Mouse (Mus musculus): Measurements from ENCODE around the gene C2cd2l. TPM values are rescaled to one million over a fixed set of nuclear protein-coding genes. Genes with fewer than 3 reads are reported as not detected.
"Not testable (repeated sequence)": the region's sequence is repeated elsewhere in the genome, so short reads cannot be mapped to it uniquely, and the experiment has no call there.

C2cd2l gene
- 51.5 and 52.0 TPM in 2 replicates for polyA plus RNA-seq (2012; rRNA removed)

DNA sequence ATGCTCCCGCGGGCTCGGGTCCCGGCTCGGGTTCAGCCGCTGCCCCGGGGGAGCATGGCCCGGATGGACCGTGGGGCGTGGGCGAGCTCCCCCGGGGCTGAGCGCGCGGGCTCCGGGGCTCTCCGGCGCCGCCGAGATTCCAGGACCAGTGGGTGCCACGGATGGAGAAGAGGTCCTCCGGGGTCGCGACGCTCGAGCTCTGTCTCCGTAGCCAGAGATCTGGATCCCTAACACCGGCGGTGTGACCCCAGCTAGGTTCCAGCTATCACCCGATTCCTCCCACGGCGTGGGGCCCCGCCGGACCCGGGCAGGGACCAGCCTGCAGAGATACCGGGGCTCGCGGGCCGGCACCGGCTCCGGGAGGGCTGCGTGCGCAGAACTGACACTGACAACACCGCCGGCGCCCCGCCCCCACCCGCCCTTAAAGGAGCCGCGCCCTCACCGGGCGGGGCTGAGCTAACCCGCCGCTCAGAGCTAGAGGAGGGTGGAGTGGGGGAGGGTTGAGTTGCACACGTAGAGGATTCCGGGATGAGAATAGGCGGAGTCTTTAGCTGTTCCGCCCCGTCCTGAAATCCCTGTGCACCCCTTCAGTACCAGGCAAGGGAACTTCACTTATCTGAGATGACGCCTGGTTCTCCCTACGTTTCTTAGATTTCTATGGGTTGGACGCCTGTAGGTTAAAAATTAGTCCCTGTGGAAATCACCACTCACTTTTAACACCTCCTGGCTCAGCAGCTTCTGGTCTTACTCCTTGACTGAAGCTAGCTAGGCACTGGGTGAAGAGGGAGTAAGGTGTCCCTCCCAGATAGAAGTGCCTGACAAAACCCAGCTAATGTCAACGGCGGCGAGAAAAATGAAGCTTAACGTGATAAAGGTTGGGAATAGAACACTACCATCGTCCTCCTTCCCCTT is at the start of gene C2cd2l:
Gene C2cd2l, minus strand, starts transcription at position 399 of the 912 bp plus-strand sequence.
- DNase-seq (ENCODE audit: low read depth), result peak; percentile 70

DNA sequence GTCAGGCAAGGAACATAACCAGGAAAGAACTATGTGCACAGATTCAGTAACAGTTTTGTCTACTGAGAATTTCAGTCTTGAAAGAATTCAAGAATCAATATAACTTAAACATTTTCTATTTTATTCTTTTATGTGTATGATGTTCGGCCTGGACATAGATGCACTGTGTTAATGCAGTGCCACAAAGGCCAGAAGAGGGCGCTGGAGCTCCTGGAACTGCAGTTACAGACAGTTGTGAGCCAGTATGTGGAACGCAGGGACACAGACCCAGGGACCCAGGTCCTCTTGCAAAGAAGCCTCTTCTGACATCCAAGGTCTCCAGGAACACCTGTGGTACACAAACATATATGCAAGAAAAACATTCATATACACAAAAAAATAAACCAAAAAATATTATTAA is 44.4 kb upstream of the C2cd2l start:
- no peak for DNase-seq (ENCODE audit: low read depth)

DNA sequence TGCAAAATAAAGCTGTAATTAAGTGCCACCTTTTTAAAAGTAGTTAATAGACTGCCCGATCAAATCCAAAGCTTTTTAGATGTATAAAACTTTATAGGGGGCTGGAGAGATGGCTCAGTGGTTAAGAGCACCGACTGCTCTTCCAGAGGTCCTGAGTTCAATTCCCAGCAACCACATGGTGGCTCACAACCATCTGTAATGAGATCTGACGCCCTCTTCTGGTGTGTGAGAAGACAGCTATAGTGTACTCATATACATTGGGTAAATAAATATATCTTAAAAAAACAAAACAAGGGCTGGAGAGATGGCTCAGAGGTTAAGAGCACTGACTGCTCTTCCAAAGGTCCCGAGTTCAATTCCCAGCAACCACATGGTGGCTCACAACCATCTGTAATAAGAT is 41.8 kb upstream of the C2cd2l start:
- DNase-seq (ENCODE audit: low read depth), result not testable (repeated sequence)

DNA sequence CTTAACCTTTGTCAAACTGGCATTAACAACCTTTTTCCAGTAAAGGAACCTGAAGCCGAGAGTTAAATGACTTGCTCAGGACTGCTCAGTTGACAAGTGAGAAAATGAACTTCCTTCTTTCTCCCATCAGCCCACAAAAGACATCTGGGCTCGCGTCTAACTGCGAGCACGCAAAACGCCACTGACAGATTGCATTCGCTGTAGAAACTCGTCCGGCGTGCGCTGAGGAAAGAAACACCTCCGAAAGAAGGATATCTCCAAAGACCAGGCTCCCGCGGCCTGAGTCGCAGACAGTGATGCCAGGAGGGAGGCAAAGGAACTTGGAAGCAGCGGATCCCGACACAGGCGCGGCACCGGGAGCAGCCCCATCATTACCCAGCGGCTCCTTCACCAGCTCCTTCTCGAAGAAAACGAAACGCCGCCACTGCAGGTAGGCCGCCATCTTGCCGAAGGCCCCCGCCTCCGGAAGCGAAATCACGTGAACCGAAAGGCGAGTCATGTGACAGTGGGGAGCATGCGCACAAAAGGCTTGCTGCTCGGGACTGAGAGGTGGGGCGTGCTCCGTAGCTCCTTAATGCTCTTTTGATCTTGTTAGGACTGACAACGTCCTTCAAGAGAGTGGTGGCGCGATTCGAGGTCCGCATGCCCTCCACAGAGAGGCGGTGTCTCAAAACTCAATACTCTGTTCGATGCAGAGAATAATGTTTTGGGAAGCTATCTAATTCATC is 41.3 kb upstream of the C2cd2l start, which contains the start of gene Vps11:
Gene Vps11, minus strand, starts transcription at position 481 of the 728 bp plus-strand sequence.
- peak; percentile 61 for DNase-seq (ENCODE audit: low read depth)

DNA sequence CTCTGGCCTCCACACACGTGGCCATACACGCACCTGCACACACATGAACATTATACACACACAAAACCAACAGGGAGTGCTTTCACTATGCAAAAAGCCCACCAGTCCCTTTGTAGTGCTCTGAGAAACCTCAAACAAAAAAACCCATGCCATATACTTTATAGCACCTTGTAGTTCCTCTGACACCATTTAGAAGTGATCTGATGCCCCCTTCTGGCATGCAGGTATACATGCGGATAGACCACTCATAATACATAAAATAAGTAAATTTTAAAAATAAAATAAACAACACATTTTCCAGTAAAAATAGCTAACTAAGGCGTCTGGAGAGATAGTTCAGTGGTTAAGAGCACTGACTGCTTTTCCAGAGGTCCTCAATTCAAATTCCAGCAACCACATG is 37.1 kb upstream of the C2cd2l start:
- DNase-seq (ENCODE audit: low read depth), result no peak

DNA sequence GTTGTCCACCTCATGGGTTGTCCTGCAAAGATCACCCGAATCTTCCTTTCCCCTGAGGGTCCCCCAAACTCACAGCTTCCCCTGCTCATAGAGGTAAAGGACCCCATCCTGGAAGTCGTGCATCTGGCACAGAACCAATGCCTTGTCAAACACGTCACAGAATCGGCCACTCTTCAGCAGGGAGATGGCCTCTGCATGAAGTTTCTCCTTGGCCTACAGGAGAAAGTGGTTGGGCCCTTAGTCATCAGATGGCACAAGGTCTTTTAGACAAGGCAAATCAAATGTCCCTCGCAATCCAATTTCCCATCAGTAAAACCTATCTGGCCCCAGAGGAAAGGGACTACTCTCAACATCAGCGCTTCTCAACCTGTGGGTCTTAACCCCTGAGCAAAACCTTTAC is 33.1 kb upstream of the C2cd2l start:
- no peak for DNase-seq (ENCODE audit: low read depth)

DNA sequence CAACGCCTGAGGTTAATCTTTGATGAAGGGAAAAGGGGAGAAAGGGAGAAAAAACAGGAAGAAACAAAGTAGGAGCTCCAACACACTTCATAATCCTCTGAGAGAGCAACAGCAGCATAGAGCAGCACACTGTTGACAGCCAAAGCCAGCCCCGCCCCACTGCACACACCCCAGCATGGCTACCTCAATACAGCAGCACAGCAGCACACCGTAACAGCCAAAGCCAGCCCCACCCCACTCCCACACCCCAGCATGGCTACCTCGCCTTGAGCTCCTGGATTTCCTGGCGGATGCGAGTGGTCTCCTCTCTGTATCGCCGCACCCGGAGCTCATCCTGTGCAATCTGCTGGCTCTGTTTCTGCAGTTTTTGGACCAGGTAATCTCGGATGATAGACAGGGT is 32.3 kb upstream of the C2cd2l start:
- no peak for DNase-seq (ENCODE audit: low read depth)

DNA sequence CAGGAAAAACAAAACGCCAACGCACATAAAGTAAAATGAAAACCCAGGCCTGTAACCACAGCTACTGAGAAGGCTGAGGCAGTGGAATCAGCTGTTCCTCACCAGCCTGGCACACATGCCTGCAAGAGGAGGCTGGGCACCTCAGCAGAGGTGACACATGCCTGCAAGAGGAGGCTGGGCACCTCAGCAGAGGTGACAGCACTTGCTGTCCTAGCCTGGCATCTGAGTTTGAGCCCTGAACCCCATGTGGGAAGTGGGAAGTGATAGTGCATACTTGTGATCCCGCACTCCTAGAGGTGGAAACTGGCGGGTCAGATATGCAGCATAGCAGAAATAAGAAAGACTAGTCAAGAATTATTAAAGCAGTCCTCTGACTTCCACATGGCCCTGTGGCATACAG is 31.3 kb upstream of the C2cd2l start:
- DNase-seq (ENCODE audit: low read depth), result no peak

DNA sequence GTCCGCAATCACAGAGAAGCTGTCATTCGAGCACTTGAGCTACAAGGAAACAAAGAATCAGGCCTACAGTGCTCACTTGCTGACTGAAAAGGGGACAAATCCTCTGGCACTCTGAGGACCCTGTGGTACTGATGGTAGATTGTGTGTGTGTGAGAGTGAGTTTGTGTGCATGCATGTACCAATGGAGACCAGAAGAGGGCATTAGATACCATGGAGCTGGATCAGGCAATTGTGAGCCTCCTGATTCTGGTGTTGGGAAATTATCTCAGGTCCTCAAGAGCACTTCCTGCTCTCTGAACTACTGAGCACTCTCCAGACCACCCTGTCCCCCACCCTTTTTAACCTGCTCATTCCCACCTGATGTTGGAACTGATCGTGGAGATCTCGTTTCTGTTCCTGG is 28.5 kb upstream of the C2cd2l start:
- DNase-seq (ENCODE audit: low read depth), result no peak

DNA sequence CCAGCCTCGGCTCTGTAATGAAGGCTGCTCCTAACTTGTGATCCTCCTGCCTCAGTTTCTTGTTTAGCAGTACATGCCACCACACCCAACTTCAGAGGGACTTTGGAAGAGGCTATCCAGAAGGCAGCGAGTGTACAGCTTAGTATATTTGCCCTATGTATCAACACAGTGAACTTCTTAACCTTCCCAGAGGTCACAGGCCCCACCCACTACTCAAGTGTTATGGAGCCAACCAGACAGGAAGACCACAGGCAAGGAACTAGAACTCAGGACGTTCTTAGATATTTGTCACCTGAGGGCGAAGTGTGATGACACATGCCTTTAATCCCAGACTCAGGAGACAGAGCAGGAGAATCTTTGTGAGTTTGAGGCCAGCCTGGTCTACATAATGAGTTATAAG is 27.5 kb upstream of the C2cd2l start:
- DNase-seq (ENCODE audit: low read depth), result no peak

DNA sequence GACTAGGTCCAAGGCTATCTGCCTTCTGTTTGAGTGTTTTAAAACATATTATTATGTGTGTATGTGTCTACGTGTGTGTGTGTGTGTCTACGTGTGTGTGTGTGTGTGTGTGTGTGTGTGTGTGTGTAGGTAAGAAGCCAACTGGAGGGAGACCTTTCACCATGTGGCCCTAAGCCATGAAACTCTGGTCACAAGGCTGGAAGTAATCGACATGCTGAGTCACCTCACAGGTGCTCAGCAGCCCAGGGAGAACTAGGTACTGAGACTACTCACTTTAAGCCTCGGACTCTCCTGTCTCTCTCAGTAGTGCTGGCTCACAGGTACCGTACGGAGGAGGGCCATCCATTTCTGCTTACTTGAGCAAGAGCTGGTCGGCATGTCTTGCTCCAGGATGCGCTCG is 27.1 kb upstream of the C2cd2l start:
- no peak for DNase-seq (ENCODE audit: low read depth)

DNA sequence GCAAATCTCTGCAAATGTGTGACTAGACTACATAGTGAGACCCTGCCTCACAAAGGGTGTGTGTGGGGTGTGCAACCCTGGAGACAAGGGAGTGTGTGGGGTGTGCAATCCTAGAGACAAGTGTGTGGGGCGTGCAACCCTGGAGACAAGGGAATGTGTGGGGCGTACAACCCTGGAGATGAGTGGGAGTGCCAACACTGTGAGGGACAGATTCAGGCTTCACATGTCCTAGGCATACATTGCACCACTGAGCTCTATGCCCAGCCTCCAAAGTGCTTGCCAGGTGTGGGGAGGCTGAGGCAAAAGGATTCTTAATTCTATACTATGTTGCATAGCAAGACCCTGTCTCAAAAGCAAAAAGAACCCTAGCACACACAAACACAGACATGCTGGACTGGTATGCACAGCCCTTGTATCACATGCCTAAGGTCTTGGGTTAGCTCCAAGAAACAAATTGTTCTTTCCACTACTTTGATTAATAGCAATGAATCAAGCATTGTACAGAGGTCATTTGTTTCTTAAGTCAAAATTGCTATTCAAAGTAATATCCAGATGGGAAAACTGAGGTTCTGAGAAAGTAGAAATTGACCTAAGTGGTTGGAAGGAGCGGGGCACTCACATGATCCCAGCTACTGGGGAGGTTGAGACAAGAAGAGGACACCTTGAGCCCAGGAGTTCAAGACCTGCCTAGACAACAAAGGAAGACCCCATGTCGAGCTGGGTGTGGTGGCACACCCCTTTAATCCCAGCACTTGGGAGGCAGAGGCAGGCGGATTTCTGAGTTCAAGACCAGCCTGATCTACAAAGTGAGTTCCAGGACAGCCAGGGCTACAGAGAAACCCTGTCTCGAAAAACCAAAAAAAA is 25.7 kb upstream of the C2cd2l start:
- DNase-seq (ENCODE audit: low read depth), result no peak

DNA sequence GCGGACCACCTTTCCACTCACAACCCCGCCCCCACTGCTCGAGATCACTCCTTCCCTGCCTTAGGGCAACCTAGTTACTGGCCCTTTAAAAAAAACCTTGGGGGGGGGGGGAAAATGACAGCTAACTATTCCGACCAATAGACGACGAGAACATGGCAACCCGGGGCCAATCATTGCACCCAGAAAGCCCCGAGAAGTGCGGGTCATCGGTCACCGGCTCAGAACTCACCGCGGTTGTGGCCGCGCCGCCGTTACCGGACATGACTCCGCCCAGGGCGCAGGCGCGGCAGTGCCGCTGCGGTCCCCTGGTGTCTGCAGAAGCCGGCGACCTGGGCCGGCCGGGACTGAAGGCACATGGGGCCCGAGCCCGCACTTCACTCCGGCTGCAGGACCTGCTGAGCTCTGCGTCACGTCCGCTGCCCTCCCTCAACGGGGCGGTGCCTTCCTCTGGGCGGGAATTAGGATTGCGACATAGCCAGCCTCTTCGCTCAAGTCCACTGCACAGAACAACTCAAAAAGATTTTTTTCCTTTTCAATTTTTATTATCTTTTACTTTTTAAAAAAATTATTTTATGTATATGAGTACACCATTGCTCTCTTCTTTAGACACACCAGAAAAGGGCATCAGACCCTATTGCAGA is 23.8 kb upstream of the C2cd2l start, which contains the start of gene Hmbs:
Gene Hmbs, minus strand, starts transcription at position 448 of the 641 bp plus-strand sequence.
- peak; percentile 62 for DNase-seq (ENCODE audit: low read depth)

DNA sequence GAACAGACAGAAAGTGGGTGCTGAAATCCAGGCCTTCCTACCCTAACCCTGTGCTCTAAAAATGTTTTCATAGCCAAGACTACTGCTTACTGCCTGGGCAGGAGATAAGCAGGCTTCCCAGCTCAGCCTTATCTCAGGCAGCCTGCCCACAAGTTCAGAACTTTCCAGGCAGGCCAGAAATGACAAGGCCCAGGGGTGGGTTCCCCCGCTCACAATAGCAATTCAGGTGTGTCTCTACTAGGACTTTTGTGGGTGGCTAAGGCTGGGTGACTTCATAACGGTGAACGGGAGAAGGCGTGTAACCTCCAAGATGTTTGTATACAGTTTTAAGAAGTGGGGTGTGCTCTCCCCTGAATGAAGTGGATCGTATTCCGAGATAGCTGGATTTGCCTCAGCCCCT is 23.2 kb upstream of the C2cd2l start:
- DNase-seq (ENCODE audit: low read depth), result no peak

DNA sequence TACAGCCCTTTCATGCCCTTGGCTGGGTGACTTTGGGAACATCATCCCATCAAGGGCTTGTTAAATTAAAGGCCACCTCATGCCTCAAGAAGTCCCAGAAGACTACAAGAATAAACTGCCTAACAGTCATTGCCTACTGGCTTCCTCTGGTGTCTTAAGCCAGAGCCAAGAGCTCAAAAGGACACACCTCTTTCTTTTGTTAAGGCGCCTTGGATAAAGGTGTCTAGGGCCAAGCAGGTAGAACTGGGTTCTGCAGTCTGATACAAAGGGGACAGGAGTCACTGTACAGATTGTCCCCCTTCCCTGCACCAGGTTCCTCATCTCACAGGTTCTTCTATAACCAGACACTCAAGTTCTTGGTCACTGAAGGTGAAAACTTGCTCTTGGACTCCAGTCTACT is 22.5 kb upstream of the C2cd2l start:
- no peak for DNase-seq (ENCODE audit: low read depth)

DNA sequence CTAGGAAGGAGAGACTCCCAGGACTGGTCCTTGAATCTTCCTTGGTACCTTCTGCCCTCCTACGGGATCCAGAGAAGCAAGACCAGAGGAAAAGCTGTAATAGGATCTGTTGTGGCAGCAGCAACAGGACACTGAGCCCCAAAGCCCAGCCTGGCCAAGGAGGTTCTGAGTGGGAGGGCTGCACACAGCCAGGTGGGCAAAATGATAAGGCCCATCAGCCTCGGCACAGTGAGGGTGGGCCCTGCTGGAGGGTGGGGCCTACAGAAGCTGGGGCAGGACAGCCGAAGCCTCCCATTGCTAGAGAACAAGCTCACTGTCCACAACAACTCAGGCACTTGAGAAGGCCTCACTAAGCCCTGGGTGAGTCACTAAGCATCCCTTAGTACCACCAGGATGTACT is 22.1 kb upstream of the C2cd2l start:
- no peak for DNase-seq (ENCODE audit: low read depth)

DNA sequence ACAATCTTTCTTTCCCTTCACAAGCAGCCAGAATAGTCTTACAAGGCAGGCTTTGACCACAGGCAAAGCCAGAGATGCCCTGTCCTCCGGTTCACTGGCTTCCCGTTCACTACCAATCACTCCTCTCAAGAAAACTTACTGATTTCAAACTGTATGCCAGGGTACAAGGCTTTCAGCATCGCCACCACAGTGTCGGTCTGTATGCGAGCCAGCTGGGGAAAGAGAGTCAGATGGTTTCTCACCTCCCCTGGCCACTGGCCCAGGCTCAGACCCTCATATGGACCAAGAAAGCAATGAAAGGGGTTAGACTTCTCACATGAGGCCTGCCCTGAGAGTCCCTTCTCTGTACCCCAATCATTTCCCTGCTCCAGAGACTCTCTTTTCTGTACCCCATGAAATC is 21.4 kb upstream of the C2cd2l start:
- DNase-seq (ENCODE audit: low read depth), result no peak

DNA sequence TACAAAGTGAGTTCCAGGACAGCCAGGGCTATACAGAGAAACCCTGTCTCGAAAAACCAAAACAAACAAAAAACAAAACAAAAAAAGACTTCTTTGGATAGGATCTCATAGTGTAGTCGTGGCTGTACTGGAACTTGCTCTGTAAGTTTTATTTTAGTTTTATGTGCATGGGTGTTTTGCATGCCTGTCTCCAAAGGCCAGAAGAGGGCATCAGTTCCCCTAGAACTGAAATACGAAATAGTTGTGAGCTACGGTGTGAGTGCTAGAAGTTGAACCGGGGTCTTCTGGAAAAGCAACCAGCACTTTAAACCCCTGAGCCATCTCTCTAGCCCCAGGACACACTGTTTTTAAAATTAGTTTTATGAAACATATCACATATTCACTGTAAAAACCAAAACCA is 18.5 kb upstream of the C2cd2l start:
- DNase-seq (ENCODE audit: low read depth), result no peak

DNA sequence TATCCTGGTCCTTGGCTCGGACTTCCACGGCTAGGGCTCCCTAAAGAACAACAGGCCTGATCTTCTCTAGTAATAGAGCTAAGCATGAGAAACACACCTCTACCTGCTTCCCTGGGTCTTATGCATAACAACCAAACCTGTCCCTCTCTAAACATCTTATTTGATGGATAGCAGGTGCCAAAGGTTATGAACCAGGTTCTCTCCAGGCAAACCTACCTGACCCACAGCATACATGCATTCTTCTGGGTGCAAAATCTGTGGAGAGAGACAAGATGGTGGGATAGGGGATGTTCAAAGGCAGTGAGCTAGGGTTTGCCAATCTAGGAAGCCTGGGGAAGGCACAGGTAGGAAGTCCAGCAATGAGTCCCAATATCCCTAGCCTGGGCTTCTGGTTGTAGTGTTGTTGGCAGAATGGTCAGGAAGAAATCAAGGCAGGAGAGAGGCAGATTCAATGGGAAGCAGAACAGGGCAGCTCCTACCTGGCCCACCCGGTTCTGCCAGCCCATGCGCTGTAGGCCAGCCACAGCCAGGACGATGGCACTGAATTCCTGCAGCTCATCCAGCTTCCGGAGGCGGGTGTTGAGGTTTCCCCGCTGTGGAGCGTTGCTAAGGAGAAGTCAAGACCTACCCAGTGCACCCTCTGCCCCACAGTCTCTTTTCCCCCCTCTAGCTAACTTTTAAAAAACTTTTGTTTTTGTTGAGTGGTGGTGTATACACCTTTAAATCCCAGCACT is 17.5 kb upstream of the C2cd2l start:
- no peak for DNase-seq (ENCODE audit: low read depth)

DNA sequence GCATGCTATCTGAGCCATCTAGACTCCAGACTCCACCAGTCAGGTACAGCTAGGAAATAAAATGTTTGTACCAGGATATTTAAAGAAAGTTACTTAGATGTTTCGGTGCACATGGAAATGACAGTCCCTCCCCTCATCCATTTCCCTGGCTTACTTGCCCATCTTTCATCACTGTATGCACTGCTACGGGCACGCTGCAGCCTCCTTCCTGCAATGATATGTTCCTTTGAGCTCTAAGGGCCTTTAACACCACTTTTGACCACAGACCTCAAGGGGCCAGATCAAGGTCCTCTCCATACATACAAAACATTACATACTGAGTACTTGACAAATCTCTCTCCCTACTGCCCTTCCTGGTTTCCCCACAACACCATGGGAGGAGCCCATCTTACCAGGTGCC is 16.9 kb upstream of the C2cd2l start:
- no peak for DNase-seq (ENCODE audit: low read depth)

DNA sequence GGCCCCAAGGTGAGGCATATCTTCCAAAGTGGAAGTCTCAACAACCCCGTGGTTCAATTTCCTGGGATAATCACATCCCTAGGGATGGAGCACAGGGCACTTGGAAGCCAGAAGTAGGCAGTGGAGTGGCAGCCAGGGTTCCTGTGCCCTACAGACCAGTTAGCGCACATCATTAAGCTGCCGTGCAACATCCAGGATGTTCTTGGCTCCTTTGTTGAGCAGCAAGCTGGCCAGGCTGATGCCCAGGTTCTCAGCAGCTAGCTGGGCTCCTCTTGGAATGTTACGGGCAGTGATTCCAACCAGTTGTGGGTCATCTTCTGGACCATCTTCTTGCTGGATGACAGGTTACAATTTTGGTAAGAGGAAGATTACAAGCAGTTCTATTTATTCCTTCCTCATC is 16.4 kb upstream of the C2cd2l start:
- not testable (repeated sequence) for DNase-seq (ENCODE audit: low read depth)

All from gonadal fat pad, adult 2 months (tissue).